Mouse (Mus musculus): Measurements from ENCODE around the gene Kcp. TPM values are rescaled to one million over a fixed set of nuclear protein-coding genes. Genes with fewer than 3 reads are reported as not detected.

Kcp gene
- total RNA-seq, 2 experiments from 2014 or later, result 5.4 to 5.9 TPM

DNA sequence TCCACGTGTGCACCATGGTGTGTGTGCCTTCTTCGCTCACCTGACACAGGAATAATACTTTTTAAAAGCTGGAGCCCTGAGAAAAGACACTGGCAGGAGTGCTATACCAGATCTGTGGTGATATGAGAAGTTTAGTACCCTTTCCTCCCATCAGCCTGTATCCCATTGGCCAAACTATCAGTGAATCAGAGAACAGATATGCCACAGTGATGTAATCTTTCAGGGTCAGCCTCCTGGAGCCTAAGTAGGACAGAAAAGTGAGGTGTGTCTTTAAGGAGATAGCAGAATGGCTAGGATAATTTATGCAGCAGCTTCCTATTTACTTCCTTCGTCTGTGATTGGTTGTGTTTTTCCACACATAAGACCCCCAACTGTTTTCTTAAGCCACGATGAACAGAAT is 79.6 kb downstream of the Kcp start:
- DNase-seq, result no peak
- intact Hi-C loops (cut with DNase I), result no loop called here

DNA sequence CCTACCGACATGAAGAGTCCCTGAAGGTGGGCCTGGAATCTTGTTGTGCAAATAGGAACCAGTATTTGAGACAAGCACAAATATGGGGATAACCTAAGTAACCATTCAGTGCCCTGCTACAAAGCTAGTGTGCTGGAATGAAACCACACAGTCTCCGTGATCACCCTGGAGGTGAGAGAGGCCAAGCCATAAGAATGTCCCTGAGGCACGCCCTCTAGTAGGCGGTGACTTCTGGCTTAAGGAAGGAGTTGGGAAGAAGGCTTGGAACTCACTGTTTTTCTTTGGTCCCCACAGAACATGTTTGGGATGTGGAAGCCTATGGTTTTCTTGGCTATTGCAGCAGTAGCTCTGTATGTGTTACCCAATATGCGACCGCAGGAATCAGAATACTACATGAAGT is 81.4 kb downstream of the Kcp start:
- DNase-seq, result no peak
- intact Hi-C loops (cut with DNase I), result no loop called here

DNA sequence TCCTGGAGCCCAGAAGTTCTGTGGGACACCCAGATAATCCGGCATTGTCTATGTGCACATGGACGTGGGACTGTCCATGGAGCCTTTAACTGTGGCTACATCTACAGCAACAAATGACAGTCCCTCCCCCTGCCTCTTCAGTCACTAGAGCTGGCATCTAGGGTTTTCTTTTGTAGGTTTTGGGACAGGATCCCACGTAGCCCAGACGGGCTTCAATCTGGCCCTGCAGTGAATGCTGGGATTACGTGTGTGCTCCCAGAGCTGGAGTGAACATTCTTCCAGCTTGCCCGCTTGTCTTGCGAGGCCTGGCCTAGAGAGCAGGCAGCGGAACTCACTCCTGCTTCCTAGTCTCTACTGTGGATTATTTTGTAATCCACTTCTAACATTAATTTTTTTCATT is 82.6 kb downstream of the Kcp start:
- intact Hi-C loops (cut with DNase I), result no loop called here
- no peak for DNase-seq

Other genes with a start within 250 kb of the Kcp start
- gene Hilpda, start 235.5 kb downstream of the Kcp start, total RNA-seq (2021), result 1 to 10 TPM; 3.2 to 3.4 TPM
- not detected for gene Fam71f2, start 228.4 kb downstream of the Kcp start, total RNA-seq (2021)
- gene Fam71f1, start 188.8 kb downstream of the Kcp start, total RNA-seq (2021), result not detected
- 10 to 100 TPM; 82.5 to 86.2 TPM for gene Calu, start 159.9 kb downstream of the Kcp start, total RNA-seq (2021)
- gene Opn1sw, start 119.5 kb downstream of the Kcp start, total RNA-seq (2021), result under 1 TPM in 1 of 2 experiments, not detected in 1; 0.35 TPM
- gene Ccdc136, start 111.6 kb downstream of the Kcp start, total RNA-seq (2021), result 10 to 100 TPM; 10.1 to 12.9 TPM
- gene Flnc, start 74.7 kb downstream of the Kcp start, total RNA-seq (2021), result 100 to 1,000 TPM; 403 to 438 TPM
- gene Atp6v1f, start 40.2 kb downstream of the Kcp start, total RNA-seq (2021), result 100 to 1,000 TPM in 1 of 2 experiments, 10 to 100 TPM in 1; 94.2 to 103 TPM
- not detected for gene Atp6v1fnb, start 36.5 kb downstream of the Kcp start, total RNA-seq (2021)
- 1 to 10 TPM; 1.6 to 3.7 TPM for gene Irf5, start 18.7 kb upstream of the Kcp start, total RNA-seq (2021)
- 10 to 100 TPM; 29.3 to 32.4 TPM for gene Tnpo3, start 101.9 kb upstream of the Kcp start, total RNA-seq (2021)
- 1 to 10 TPM; 2.2 to 3.0 TPM for gene Tspan33, start 186.3 kb upstream of the Kcp start, total RNA-seq (2021)
- gene Smo, start 227.6 kb upstream of the Kcp start, total RNA-seq (2021), result 1 to 10 TPM; 4.4 to 4.5 TPM

Measured in gastrocnemius, postnatal 36 days (tissue).